Mouse (Mus musculus) megakaryocyte, adult 5-6 weeks (primary cell): ENCODE measurements around the gene Ppp1r1c. TPM values are rescaled to one million over a fixed set of nuclear protein-coding genes. Genes with fewer than 3 reads are reported as not detected.
A peak's percentile ranks its signal among the peaks of the same experiment; 100 is the strongest.
"Not testable (repeated sequence)": the region's sequence is repeated elsewhere in the genome, so short reads cannot be mapped to it uniquely, and the experiment has no call there.

ENCODE experiments used
- ATAC-seq: 2 replicates; pipeline ENCODE4 v1.8.0; 2016; ENCODE audit warnings: mild to moderate bottlenecking, inconsistent platforms; ENCODE audit not compliant: poor library complexity, severe bottlenecking
- total RNA-seq, 2 experiments: library from RNA; stranded (forward) in 1 of 2; stranded (reverse) in 1 of 2; fragments of 153-499, 151-499 nt in 1 of 2; fragments of 221-1000, 200-1000 nt in 1 of 2; gene quantifications; 2 replicates each; pipeline versions ENCODE4 v1.2.3 to v1.2.4; 2015 to 2017

The Ppp1r1c gene
- total RNA-seq, 2 experiments from 2014 or later: not detected

GRCm38 (mm10) chr2:79847396-79847795 lies 139.8 kb downstream of the Ppp1r1c start:
- ATAC-seq: not testable (repeated sequence)

DNA sequence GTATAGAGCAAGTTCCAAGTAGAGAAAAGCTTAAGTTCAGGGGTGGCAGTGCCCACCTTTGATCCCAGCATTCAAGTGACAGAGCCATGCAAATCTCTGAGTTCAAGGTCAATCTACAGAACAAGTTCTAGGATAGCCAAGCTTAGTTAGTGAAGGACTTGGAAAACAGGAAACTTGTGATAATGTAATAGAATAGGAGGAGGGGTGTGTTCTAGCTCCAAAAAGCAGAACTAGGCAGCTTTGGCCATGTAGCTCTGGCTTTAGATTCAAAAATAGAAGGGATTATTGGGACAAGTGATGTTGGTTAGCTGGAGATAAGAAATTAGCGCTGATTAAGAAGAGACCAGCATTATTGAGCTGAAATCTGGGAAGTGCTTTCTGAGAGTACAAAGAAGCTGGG lies 149.3 kb downstream of the Ppp1r1c start:
- ATAC-seq: peak; percentile 56; the same call in 1 of the 2 replicates

- ATAC-seq: peak; percentile 97
Observed at GRCm38 (mm10) chr2:79865275-79865999, 157.9 kb downstream of the Ppp1r1c start.

Other genes starting within 250 kb of the Ppp1r1c start
- 26.9 and 38.7 TPM in 2 replicates for gene Itprid2, start 72.4 kb upstream of the Ppp1r1c start, total RNA-seq (2015)
- gene Itprid2, start 72.4 kb upstream of the Ppp1r1c start, total RNA-seq (2017): 16.7 and 25.4 TPM in 2 replicates